Mouse (Mus musculus) naive thymus-derived CD4-positive, alpha-beta T cell, adult 2 months (primary cell): ENCODE results near the gene Dusp16.

ENCODE experiments used
- DNase-seq: peaks from one replicate; pipeline ENCODE4 v3.0.0-alpha.2; 2011; ENCODE audit warnings: low read depth

Dusp16 gene

GRCm38 (mm10) chr6:134792141-134793045 is at the start of gene Dusp16:
Gene Dusp16, minus strand, starts transcription at chr6:134792625.
- peak; percentile 91 for DNase-seq

GRCm38 (mm10) chr6:134840346-134840745 is 47.9 kb upstream of the Dusp16 start:
- no peak for DNase-seq

- DNase-seq = no peak
Observed at GRCm38 (mm10) chr6:134838111-134838510, 45.7 kb upstream of the Dusp16 start.

GRCm38 (mm10) chr6:134834585-134835251 is 42.3 kb upstream of the Dusp16 start:
- no peak for DNase-seq

- DNase-seq = no peak
Observed at GRCm38 (mm10) chr6:134830776-134831175, 38.4 kb upstream of the Dusp16 start.

GRCm38 (mm10) chr6:134829786-134830700 is 37.6 kb upstream of the Dusp16 start, which contains the start of gene Crebl2:
Gene Crebl2, plus strand, starts transcription at chr6:134830154.
- peak; percentile 97 for DNase-seq

- DNase-seq = peak; percentile 58
Observed at GRCm38 (mm10) chr6:134822844-134823243, 30.4 kb upstream of the Dusp16 start.

- DNase-seq = no peak
Observed at GRCm38 (mm10) chr6:134820411-134820810, 28.0 kb upstream of the Dusp16 start.

GRCm38 (mm10) chr6:134819741-134820140 is 27.3 kb upstream of the Dusp16 start:
- DNase-seq = no peak

GRCm38 (mm10) chr6:134817051-134817928 is 24.9 kb upstream of the Dusp16 start:
- no peak for DNase-seq

- DNase-seq = no peak
Observed at GRCm38 (mm10) chr6:134813066-134813465, 20.6 kb upstream of the Dusp16 start.

GRCm38 (mm10) chr6:134807794-134808193 is 15.4 kb upstream of the Dusp16 start:
- no peak for DNase-seq

- DNase-seq = no peak
Observed at GRCm38 (mm10) chr6:134807091-134807490, 14.7 kb upstream of the Dusp16 start.

- DNase-seq = no peak
Observed at GRCm38 (mm10) chr6:134806130-134806529, 13.7 kb upstream of the Dusp16 start.

GRCm38 (mm10) chr6:134804736-134805277 is 12.4 kb upstream of the Dusp16 start:
- DNase-seq = no peak

GRCm38 (mm10) chr6:134802641-134803043 is 10.2 kb upstream of the Dusp16 start:
- no peak for DNase-seq

- no peak for DNase-seq
Observed at GRCm38 (mm10) chr6:134801483-134801882, 9.1 kb upstream of the Dusp16 start.

- DNase-seq = no peak
Observed at GRCm38 (mm10) chr6:134796297-134796696, 3.9 kb upstream of the Dusp16 start.

- DNase-seq = peak; percentile 90
Observed at GRCm38 (mm10) chr6:134793911-134794520, 1.6 kb upstream of the Dusp16 start.
